Mouse (Mus musculus) heart, embryonic 11.5 days (tissue): ENCODE measurements around the gene Grm4. TPM values are rescaled to one million over a fixed set of nuclear protein-coding genes. Genes with fewer than 3 reads are reported as not detected.

Experiments used
- ATAC-seq: fragments of 200-750 bp; cut with Nextera tagmentation; replicated peaks from 2 replicates; pipeline ENCODE4 v1.8.0; 2017; ENCODE audit warnings: moderate library complexity; ENCODE audit not compliant: insufficient number of reproducible peaks, low FRiP score, low TSS enrichment
- H3K27ac ChIP-seq: fragments of 300-500 bp; sonication (generic); 2 replicates; pipeline ENCODE4 v1.5.1; 2014; ENCODE audit warnings: mild to moderate bottlenecking, low read depth, low read length
- H3K27me3 ChIP-seq: fragments of 300-500 bp; sonication (generic); 2 replicates; pipeline ENCODE4 v1.6.1; 2014; ENCODE audit warnings: mild to moderate bottlenecking, low read length, mixed read lengths; ENCODE audit not compliant: control insufficient read depth, insufficient read depth
- H3K36me3 ChIP-seq: fragments of 300-500 bp; sonication (generic); 2 replicates; pipeline ENCODE4 v1.6.1; 2014; ENCODE audit warnings: mild to moderate bottlenecking, low read length, moderate library complexity, mixed read lengths; ENCODE audit not compliant: control insufficient read depth, insufficient read depth
- H3K4me1 ChIP-seq: fragments of 300-500 bp; sonication (generic); 2 replicates; pipeline ENCODE4 v1.6.1; 2014; ENCODE audit warnings: low read length; ENCODE audit not compliant: control insufficient read depth, insufficient read depth
- H3K4me2 ChIP-seq: fragments of 300-500 bp; sonication (generic); 2 replicates; pipeline ENCODE4 v1.6.1; 2014; ENCODE audit warnings: mild to moderate bottlenecking, moderate library complexity
- H3K4me3 ChIP-seq: fragments of 300-500 bp; sonication (generic); 2 replicates; pipeline ENCODE4 v1.5.1; 2014; ENCODE audit warnings: low read depth, low read length
- H3K9ac ChIP-seq: fragments of 300-500 bp; sonication (generic); 2 replicates; pipeline ENCODE4 v1.6.1; 2014; ENCODE audit warnings: mild to moderate bottlenecking, low read depth, low read length, moderate library complexity
- H3K9me3 ChIP-seq: fragments of 300-500 bp; sonication (generic); replicated peaks from 2 replicates; pipeline ENCODE4 v1.6.1; 2016; ENCODE audit warnings: low read length; ENCODE audit not compliant: control insufficient read depth
- WGBS: fragments of 180-500 bp; shearing (Covaris S2); extraction: QIAGEN DNeasy Blood & Tissue Kit; methylation state at CpG from one replicate; pipeline ENCODE4 v1.1.7; 2014; ENCODE audit not compliant: insufficient replicate concordance; 5-methylcytosine and 5-hydroxymethylcytosine counted together
- polyA plus RNA-seq: library from polyadenylated mRNA; unstranded; fragments of >200 nt; fragmentation: Nextera tagmentation; extraction: Ambion mirVana; gene quantifications from 2 replicates; pipeline ENCODE4 v1.2.1, GENCODE M21; 2014

The Grm4 gene
- polyA plus RNA-seq, 1 experiment from 2014 or later = 0.07 TPM

DNA sequence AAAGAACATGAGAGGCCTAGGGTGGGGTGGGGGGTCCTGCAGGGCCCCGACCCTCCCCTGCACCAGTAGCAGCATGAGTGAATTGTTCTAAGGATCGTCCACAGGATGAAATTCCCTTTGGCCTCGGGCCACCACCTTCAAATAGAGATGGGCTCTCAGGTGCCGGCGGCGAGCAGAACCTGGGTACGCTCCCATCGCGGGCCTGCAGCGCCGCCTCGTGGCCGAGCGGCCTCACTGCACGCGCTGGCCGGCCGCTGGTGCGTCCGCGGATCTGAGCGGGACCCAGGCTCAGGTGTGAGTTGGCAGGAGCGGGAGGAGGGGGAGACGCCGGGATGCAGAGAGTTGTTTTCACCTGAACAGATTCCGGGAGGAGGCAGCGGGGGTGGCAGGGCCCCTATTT lies 646 bp downstream of the Grm4 start:
- no peak overlapping the region for H3K4me2 ChIP-seq
- no peak overlapping the region for H3K27ac ChIP-seq
- peaks cover 64% of the 10 kb centered on the region for H3K27me3 ChIP-seq
- no peaks in the 10 kb centered on the region for H3K9me3 ChIP-seq
- H3K4me3 ChIP-seq = no peak overlapping the region
- no peaks in the 10 kb centered on the region for H3K36me3 ChIP-seq
- no peak overlapping the region for H3K9ac ChIP-seq
- no peak for ATAC-seq
- 2% methylated on average over 27 of the region's 27 CpGs for WGBS
- no peaks in the 10 kb centered on the region for H3K4me1 ChIP-seq

DNA sequence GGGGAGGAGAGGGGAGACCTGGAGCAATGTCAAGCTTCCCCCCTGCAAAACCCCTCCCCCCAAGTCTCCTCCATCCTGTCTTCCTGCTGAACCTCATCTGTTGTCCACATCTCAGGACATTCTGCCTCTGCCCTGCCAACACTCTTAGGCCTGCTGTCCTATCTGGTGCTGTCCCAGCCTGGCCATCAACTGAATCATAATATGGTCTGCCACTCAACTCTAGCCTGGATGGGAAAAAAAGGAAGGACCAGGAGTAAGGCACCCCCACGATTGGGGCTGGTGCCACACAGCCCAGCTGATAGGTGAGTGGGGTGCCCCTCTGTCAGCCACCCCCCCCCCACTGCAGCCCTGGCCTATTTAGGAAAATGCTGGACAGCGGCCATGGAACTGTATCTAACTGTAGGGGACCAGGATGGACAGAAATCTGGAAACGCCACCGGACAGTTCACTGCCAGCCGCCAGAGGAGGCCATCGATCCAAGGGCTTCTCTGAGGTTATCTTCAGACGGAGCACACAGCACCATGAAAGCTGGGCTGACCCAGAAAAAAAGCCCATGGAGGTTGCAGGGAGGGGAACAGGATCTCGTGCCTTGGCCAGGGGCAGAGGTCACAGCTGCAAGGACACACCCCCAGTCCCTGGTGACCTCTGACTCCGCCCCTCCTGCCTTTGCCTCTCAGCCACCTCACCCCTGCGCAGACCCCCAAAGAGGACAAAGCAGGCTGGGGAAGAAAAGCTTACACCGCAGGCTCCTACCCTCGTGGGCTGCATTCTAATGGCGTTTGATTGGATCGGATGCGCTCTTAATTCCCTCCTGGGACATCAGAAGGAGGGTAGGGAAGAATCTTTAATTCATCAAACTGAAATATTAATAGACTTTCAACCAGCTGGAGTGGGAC lies 2.3 kb downstream of the Grm4 start:
- H3K27ac ChIP-seq = no peak overlapping the region
- 41% methylated on average over 15 of the region's 15 CpGs for WGBS
- no peak overlapping the region for H3K4me2 ChIP-seq
- H3K27me3 ChIP-seq = peaks cover 80% of the 10 kb centered on the region
- no peak for ATAC-seq
- H3K36me3 ChIP-seq = no peaks in the 10 kb centered on the region
- no peaks in the 10 kb centered on the region for H3K9me3 ChIP-seq
- H3K4me3 ChIP-seq = no peak overlapping the region
- no peaks in the 10 kb centered on the region for H3K4me1 ChIP-seq
- no peak overlapping the region for H3K9ac ChIP-seq

DNA sequence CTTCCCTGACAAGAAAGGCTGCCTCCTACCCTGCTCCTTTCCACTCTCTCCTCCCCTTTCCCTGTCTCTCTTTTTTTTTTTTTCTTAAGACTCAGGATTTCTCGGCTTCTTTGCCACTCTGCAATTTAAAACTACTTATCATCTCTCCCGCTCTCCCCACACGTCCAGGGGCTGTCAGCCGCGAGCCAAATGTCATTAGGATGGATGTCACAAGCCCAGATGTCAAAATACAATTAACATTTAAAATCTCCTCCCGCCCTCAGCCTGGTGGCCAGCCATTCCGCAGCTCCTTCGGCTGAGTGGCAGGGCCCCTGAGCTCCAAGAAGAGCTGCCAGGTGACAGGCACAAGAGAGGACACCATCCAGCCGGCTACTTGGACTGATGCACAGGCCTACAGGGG lies 2.9 kb downstream of the Grm4 start:
- Histone ChIP-seq H3K9ac (no peak overlapping the region), H3K4me3 (no peak overlapping the region), H3K4me2 (no peak overlapping the region), H3K9me3 (no peaks in the 10 kb centered on the region), H3K27ac (no peak overlapping the region), H3K4me1 (peaks cover 5% of the 10 kb centered on the region; the same call in 1 of the 2 replicates), H3K36me3 (no peaks in the 10 kb centered on the region), H3K27me3 (peaks cover 87% of the 10 kb centered on the region)
- 31% methylated on average over 9 of the region's 9 CpGs for WGBS
- ATAC-seq = no peak

DNA sequence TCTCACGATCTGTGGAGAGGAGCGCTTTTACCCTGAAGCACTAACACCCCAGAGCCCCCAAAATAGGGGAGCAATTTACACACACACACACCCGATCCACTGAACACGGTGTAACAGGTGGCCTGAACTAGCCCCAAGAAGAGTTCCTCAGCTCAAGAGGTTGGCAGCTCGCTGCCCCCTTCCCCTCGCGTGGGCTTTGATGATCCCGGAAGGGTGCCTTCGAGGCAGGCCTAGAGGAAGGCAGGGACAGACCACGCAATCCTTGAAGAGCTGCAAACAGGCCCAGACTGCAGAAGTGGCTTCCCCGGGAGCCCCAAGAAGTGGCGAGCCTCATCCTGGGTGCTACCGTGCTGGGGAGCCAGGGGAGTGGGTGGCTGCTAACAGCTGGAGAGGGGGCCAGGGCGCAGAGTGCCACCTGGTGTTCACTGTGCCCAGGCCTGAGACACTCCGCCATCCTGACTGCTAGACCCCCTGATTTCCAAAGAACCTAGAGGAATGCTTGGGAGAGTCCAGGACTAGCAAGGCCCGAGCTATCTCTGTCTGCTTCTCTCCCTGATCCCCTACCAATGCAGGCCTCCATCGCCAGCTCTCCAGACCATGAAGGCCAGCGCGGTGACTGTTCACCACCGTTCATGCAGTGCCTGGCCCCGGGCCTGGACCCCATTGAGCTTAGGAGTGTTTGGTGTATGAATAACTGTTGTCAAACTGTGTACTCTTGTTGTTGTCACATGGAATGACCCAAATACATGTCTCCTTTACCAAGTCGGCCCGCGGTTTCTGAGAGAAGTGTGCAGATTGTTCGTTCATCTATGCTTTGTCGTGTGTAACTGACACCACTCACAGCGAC lies 7.1 kb downstream of the Grm4 start:
- peaks cover 14% of the 10 kb centered on the region for H3K4me1 ChIP-seq
- H3K4me2 ChIP-seq = peak overlapping the region; percentile 100
- no peak overlapping the region for H3K27ac ChIP-seq
- no peaks in the 10 kb centered on the region for H3K9me3 ChIP-seq
- no peak overlapping the region for H3K4me3 ChIP-seq
- H3K36me3 ChIP-seq = no peaks in the 10 kb centered on the region
- 33% methylated on average over 27 of the region's 27 CpGs for WGBS
- ATAC-seq = no peak
- H3K9ac ChIP-seq = no peak overlapping the region
- peaks cover 96% of the 10 kb centered on the region for H3K27me3 ChIP-seq

DNA sequence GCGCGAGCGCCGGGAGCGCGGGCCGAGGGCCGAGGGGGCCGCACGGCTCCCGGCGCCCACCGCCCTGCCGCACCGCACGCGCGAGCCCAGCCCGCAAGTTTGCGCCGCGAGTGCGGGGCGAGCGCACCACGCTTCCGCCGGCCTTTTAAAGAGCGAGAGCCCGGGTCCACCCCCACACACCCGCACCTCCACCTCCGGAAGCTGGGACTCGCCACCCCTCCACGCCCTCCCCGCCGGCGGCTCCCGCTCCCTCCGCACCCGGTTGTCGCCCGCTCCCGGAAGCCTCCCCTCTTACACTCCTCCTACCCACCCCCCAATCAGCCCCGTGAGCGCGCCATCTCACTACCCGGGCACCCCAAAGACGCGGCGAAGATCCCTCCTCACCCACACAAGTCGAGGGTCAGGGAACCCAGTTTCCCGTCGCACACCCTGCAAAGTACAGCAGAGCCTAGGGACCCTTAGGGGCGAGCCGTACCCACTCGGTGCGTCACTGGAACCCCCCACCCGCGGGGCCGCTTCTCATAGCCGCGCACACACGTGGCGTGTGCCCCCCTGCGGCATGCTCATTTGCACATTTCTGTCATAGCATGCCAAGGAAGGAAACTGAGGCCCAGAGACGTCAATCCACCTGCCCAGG lies 7.8 kb downstream of the Grm4 start:
- peak overlapping the region; percentile 100 for H3K4me2 ChIP-seq
- 2% methylated on average over 46 of the region's 66 CpGs for WGBS
- no peaks in the 10 kb centered on the region for H3K9me3 ChIP-seq
- no peak overlapping the region for H3K27ac ChIP-seq
- peaks cover 14% of the 10 kb centered on the region for H3K4me1 ChIP-seq
- peak overlapping the region; percentile 64 for H3K4me3 ChIP-seq
- H3K36me3 ChIP-seq = no peaks in the 10 kb centered on the region
- ATAC-seq = no peak; the same call in 1 of the 2 replicates
- no peak overlapping the region for H3K9ac ChIP-seq
- H3K27me3 ChIP-seq = peaks cover 96% of the 10 kb centered on the region

DNA sequence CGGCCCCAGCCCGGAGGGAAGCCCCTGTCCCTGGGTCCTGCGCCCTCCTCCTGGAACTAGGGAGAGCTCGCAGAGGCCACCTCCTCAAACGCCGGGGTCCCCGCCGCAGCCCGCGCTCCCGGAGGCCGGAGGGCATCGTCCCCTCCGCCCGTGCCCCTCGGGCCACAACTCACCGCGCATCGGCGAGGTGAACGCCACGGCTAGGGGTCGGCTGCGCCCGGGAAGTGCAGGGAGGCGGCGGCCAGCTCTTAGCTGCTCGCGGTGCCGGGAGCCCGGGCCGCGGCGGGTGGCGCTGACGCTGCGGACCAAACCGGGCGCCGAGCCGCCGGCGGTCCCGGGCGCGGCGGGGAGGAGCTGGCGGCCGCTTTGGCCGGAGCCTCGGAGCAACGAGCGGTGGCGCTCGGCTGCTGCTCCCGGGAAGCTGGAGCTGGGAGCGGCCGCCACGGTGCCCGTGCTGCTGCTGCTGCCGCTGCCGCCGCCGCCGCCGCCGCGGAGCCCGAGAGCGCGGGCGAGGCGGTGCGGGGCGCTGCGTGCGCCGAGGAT lies 8.5 kb downstream of the Grm4 start:
- peak overlapping the region; percentile 100 for H3K4me2 ChIP-seq
- H3K9me3 ChIP-seq = no peaks in the 10 kb centered on the region
- no peak overlapping the region for H3K9ac ChIP-seq
- ATAC-seq = no peak
- under 1% methylated on average over 68 of the region's 78 CpGs for WGBS
- H3K36me3 ChIP-seq = no peaks in the 10 kb centered on the region
- peaks cover 14% of the 10 kb centered on the region for H3K4me1 ChIP-seq
- peaks cover 96% of the 10 kb centered on the region for H3K27me3 ChIP-seq
- no peak overlapping the region for H3K27ac ChIP-seq
- peak overlapping the region; percentile 64 for H3K4me3 ChIP-seq

DNA sequence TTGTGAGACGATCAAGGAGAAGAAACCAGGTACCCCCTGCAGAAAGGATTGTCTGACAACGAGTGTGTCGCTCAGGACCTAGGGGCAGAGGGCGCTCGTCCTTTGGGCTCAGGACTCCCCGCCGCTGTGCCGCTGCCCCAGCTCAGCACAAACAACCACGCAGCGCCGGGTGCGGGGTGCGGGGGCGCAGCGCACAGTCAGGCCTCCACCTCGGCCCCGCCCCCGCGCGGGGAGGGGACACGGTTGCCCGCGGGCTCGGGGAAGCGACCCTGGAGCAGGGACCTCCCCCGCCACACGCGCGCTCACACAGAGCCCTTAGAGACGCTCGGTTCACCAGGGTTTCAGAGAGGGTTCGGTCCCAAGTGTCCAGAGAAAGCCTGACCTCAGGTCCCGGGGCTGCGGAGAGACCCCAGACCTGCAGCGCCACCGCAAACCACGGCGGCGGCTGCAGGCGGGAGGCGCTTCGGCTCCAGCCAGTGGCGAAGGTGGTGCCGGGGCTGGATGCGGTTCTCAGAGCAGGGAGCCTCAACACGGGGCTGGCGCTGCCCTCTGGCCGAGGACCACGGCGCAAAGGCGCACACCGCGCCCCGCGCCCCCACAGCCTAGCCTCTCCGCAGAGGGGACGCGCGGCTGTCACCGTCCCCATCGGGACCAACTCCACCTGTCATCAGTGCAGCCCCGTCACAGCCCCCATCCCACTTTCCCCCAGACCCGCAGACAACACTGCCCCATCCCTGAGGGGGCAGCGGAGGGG lies 9.2 kb downstream of the Grm4 start:
- no peaks in the 10 kb centered on the region for H3K36me3 ChIP-seq
- no peaks in the 10 kb centered on the region for H3K9me3 ChIP-seq
- peak overlapping the region; percentile 64 for H3K4me3 ChIP-seq
- peak overlapping the region; percentile 100 for H3K4me2 ChIP-seq
- ATAC-seq = no peak
- no peak overlapping the region for H3K9ac ChIP-seq
- peaks cover 14% of the 10 kb centered on the region for H3K4me1 ChIP-seq
- WGBS = under 1% methylated on average over 62 of the region's 64 CpGs
- H3K27ac ChIP-seq = no peak overlapping the region
- peaks cover 95% of the 10 kb centered on the region for H3K27me3 ChIP-seq
